Mouse (Mus musculus): ENCODE data around the gene Nol10. TPM values are rescaled to one million over a fixed set of nuclear protein-coding genes. Genes with fewer than 3 reads are reported as not detected.

Gene Nol10
- total and polyA plus RNA-seq, 3 experiments: 2.7 to 8.1 (median 8.0) TPM

GRCm38 (mm10) chr12:17425254-17426169, 77.3 kb downstream of the Nol10 start:
- intact Hi-C loops (cut with DNase I): no loop called here
- Histone ChIP-seq H3K27ac (no peak overlapping the region), H3K9ac (ENCODE audit: low read depth, low read length) (no peak overlapping the region), H3K27me3 (ENCODE audit: control insufficient read depth, insufficient read depth, low read length) (no peaks in the 10 kb centered on the region), H3K4me1 (ENCODE audit: control insufficient read depth, insufficient read depth, low read length) (no peaks in the 10 kb centered on the region), H3K79me2 (replicated peaks; ENCODE audit: control insufficient read depth, insufficient read depth, low read length) (no peaks in the 10 kb centered on the region), H3K36me3 (ENCODE audit: control insufficient read depth, insufficient read depth, low read length) (peaks cover 2% of the 10 kb centered on the region; the same call in 1 of the 2 replicates), H3K4me3 (no peak overlapping the region)
- 89% methylated on average over 11 of the region's 11 CpGs for WGBS
- no peak for TF ChIP-seq CTCF (IDR thresholded peaks at IDR 0.05)
- TF ChIP-seq EP300 (IDR thresholded peaks at IDR 0.05; ENCODE audit: insufficient read depth, low read depth, low read length): no peak
- no peak for TF ChIP-seq POLR2A (IDR thresholded peaks at IDR 0.05; ENCODE audit: insufficient read depth, low read depth, low read length)
- no peak for DNase-seq

GRCm38 (mm10) chr12:17426735-17427134, 78.5 kb downstream of the Nol10 start:
- intact Hi-C loops (cut with DNase I): no loop called here
- Histone ChIP-seq H3K9ac (ENCODE audit: low read depth, low read length) (no peak overlapping the region), H3K79me2 (replicated peaks; ENCODE audit: control insufficient read depth, insufficient read depth, low read length) (no peaks in the 10 kb centered on the region), H3K36me3 (ENCODE audit: control insufficient read depth, insufficient read depth, low read length) (peaks cover 2% of the 10 kb centered on the region; the same call in 1 of the 2 replicates), H3K27me3 (ENCODE audit: control insufficient read depth, insufficient read depth, low read length) (no peaks in the 10 kb centered on the region), H3K4me1 (ENCODE audit: control insufficient read depth, insufficient read depth, low read length) (no peaks in the 10 kb centered on the region), H3K4me3 (no peak overlapping the region), H3K27ac (no peak overlapping the region)
- TF ChIP-seq POLR2A (IDR thresholded peaks at IDR 0.05; ENCODE audit: insufficient read depth, low read depth, low read length) (no peak), EP300 (IDR thresholded peaks at IDR 0.05; ENCODE audit: insufficient read depth, low read depth, low read length) (no peak), CTCF (IDR thresholded peaks at IDR 0.05) (no peak)
- DNase-seq: no peak
- WGBS: 77% methylated on average over 3 of the region's 3 CpGs

- 82% methylated on average over 2 of the region's 2 CpGs for WGBS
- no peak for DNase-seq
- intact Hi-C loops (cut with DNase I): no loop called here
- Histone ChIP-seq H3K79me2 (replicated peaks; ENCODE audit: control insufficient read depth, insufficient read depth, low read length) (no peaks in the 10 kb centered on the region), H3K27ac (no peak overlapping the region), H3K27me3 (ENCODE audit: control insufficient read depth, insufficient read depth, low read length) (no peaks in the 10 kb centered on the region), H3K9ac (ENCODE audit: low read depth, low read length) (no peak overlapping the region), H3K4me3 (no peak overlapping the region), H3K4me1 (ENCODE audit: control insufficient read depth, insufficient read depth, low read length) (no peaks in the 10 kb centered on the region), H3K36me3 (ENCODE audit: control insufficient read depth, insufficient read depth, low read length) (no peaks in the 10 kb centered on the region)
- no peak for TF ChIP-seq CTCF (IDR thresholded peaks at IDR 0.05)
- no peak for TF ChIP-seq POLR2A (IDR thresholded peaks at IDR 0.05; ENCODE audit: insufficient read depth, low read depth, low read length)
- no peak for TF ChIP-seq EP300 (IDR thresholded peaks at IDR 0.05; ENCODE audit: insufficient read depth, low read depth, low read length)
Measured at GRCm38 (mm10) chr12:17430578-17430977, 82.3 kb downstream of the Nol10 start.

- 81% methylated on average over 5 of the region's 5 CpGs for WGBS
- intact Hi-C loops (cut with DNase I): no loop called here
- no peak for DNase-seq
- no peak for TF ChIP-seq EP300 (IDR thresholded peaks at IDR 0.05; ENCODE audit: insufficient read depth, low read depth, low read length)
- Histone ChIP-seq H3K4me3 (no peak overlapping the region), H3K36me3 (ENCODE audit: control insufficient read depth, insufficient read depth, low read length) (no peaks in the 10 kb centered on the region), H3K4me1 (ENCODE audit: control insufficient read depth, insufficient read depth, low read length) (no peaks in the 10 kb centered on the region), H3K27me3 (ENCODE audit: control insufficient read depth, insufficient read depth, low read length) (no peaks in the 10 kb centered on the region), H3K79me2 (replicated peaks; ENCODE audit: control insufficient read depth, insufficient read depth, low read length) (no peaks in the 10 kb centered on the region), H3K27ac (no peak overlapping the region), H3K9ac (ENCODE audit: low read depth, low read length) (no peak overlapping the region)
Measured at GRCm38 (mm10) chr12:17431166-17431565, 82.9 kb downstream of the Nol10 start.

GRCm38 (mm10) chr12:17431812-17432332, 83.6 kb downstream of the Nol10 start:
- Histone ChIP-seq H3K27me3 (ENCODE audit: control insufficient read depth, insufficient read depth, low read length) (no peaks in the 10 kb centered on the region), H3K79me2 (replicated peaks; ENCODE audit: control insufficient read depth, insufficient read depth, low read length) (no peaks in the 10 kb centered on the region), H3K4me1 (ENCODE audit: control insufficient read depth, insufficient read depth, low read length) (no peaks in the 10 kb centered on the region), H3K27ac (no peak overlapping the region), H3K4me3 (no peak overlapping the region), H3K9ac (ENCODE audit: low read depth, low read length) (no peak overlapping the region), H3K36me3 (ENCODE audit: control insufficient read depth, insufficient read depth, low read length) (no peaks in the 10 kb centered on the region)
- TF ChIP-seq CTCF (IDR thresholded peaks at IDR 0.05): no peak
- no peak for TF ChIP-seq EP300 (IDR thresholded peaks at IDR 0.05; ENCODE audit: insufficient read depth, low read depth, low read length)
- TF ChIP-seq POLR2A (IDR thresholded peaks at IDR 0.05; ENCODE audit: insufficient read depth, low read depth, low read length): no peak
- intact Hi-C loops (cut with DNase I): no loop called here
- 87% methylated on average over 4 of the region's 4 CpGs for WGBS
- DNase-seq: no peak

- 95% methylated on average over 4 of the region's 4 CpGs for WGBS
- Histone ChIP-seq H3K4me3 (no peak overlapping the region), H3K79me2 (replicated peaks; ENCODE audit: control insufficient read depth, insufficient read depth, low read length) (no peaks in the 10 kb centered on the region), H3K36me3 (ENCODE audit: control insufficient read depth, insufficient read depth, low read length) (no peaks in the 10 kb centered on the region), H3K27ac (no peak overlapping the region), H3K9ac (ENCODE audit: low read depth, low read length) (no peak overlapping the region), H3K27me3 (ENCODE audit: control insufficient read depth, insufficient read depth, low read length) (no peaks in the 10 kb centered on the region), H3K4me1 (ENCODE audit: control insufficient read depth, insufficient read depth, low read length) (no peaks in the 10 kb centered on the region)
- TF ChIP-seq POLR2A (IDR thresholded peaks at IDR 0.05; ENCODE audit: insufficient read depth, low read depth, low read length): no peak
- no peak for TF ChIP-seq CTCF (IDR thresholded peaks at IDR 0.05)
- no peak for TF ChIP-seq EP300 (IDR thresholded peaks at IDR 0.05; ENCODE audit: insufficient read depth, low read depth, low read length)
- intact Hi-C loops (cut with DNase I): no loop called here
- DNase-seq: no peak
Measured at GRCm38 (mm10) chr12:17433712-17434111, 85.5 kb downstream of the Nol10 start.
